Mouse (Mus musculus) layer of hippocampus, adult 2 months (tissue): ENCODE measurements at regions not wholly inside any gene's neighbourhood (a gene's known extent, or its start where the extent isn't known, plus 50 kb on each side); places are given as distances from the start of the nearest gene placed in this dataset.

ENCODE experiments used
- DNase-seq, 2 experiments: peaks; one replicate each; pipeline ENCODE4 v3.0.0; 2022; ENCODE audit warnings: low spot score in 2 of 2
- H3K27ac ChIP-seq: fragments of 200-600 bp; 2 replicates; pipeline ENCODE4 v1.8.1; 2022
- H3K4me3 ChIP-seq: fragments of 200-600 bp; 2 replicates; pipeline ENCODE4 v1.8.1; 2022; ENCODE audit warnings: mild to moderate bottlenecking
- CTCF ChIP-seq: fragments of 200-600 bp; conservative IDR thresholded peaks from 2 replicates; pipeline ENCODE4 v1.8.1; 2022; ENCODE audit warnings: antibody characterized with exemption, mild to moderate bottlenecking, moderate library complexity

DNA sequence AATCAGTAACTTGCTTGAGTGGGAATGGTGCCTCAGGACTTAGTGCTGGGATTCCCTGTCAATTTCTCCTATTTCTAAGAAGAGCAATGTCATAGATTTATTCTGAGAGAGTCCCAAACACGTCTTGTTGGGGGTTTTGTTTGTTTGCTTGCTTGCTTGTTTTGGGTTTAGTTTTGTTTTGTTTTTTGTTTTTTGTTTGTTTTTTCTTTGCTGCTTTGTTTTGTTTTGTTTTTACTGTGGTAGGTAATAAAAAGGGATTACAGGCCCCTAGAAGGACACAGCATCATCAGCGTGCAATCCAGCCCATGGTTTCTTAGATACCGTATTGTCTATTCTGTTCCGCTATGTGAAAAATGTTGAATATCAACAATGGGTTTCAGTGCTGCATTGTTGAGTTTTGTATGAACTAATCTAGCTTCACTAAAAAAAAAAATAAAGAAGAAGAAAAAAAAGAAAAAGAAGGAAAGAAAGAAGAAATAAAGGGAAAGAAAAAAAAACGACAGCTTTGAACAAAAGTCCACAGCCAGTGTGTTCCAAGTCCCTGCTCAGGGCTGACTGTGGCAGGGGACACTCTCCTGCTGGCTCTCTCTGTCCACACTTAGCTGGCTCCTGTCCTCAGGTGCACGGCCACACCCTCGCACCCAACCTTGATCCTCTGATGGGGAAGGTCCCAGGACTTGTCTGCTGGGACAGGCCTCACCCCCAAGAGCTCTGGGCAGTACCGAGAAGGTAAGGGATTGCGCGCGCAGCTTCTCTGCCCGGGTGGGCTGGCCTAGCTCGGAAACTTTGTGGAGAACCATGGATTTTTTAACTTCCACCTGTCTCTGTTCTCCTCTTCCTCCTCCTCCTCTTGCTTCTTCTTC lies 90.1 kb upstream of the Sox2 start:
- no peak for DNase-seq
- Histone ChIP-seq H3K4me3 (peak overlapping the region; percentile 33), H3K27ac (peak overlapping the region; percentile 75)
- no peak for TF ChIP-seq CTCF

DNA sequence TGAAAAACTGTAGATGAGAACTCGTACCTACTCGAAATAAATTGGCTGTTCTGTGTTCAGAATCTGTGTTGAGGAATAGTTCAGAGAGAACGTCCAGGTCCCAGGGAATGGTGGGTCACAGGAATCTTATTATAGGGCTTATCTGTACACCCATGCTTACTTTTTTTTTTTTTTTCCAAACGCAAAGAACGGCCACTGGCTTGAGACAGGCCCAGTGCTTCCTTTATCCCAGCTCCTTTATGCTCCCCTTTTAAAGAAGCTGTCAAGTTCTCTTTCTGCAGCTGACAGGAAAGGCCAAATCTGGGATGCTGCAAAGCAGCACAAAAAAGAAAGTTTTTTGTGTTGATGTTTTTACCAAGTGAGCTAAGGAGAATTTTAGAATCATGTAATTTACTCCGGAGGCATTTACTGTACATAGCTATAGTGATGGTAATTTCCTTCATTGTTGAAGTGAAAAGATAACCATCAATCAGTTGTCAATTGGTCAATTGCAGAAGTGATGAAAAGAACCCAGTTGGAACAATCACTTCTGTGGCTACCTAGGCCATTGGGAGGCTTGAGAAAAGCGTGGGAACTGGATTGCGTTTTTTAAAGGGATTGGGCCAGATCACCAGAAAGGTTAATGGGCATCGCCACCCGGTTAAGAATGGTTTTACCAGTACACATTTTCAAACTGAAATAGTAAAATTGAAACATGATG lies 91.2 kb upstream of the Sox2 start:
- no peak overlapping the region; the same call in 1 of the 2 replicates for H3K27ac ChIP-seq
- no peak overlapping the region for H3K4me3 ChIP-seq
- no peak for TF ChIP-seq CTCF
- no peak for DNase-seq

DNA sequence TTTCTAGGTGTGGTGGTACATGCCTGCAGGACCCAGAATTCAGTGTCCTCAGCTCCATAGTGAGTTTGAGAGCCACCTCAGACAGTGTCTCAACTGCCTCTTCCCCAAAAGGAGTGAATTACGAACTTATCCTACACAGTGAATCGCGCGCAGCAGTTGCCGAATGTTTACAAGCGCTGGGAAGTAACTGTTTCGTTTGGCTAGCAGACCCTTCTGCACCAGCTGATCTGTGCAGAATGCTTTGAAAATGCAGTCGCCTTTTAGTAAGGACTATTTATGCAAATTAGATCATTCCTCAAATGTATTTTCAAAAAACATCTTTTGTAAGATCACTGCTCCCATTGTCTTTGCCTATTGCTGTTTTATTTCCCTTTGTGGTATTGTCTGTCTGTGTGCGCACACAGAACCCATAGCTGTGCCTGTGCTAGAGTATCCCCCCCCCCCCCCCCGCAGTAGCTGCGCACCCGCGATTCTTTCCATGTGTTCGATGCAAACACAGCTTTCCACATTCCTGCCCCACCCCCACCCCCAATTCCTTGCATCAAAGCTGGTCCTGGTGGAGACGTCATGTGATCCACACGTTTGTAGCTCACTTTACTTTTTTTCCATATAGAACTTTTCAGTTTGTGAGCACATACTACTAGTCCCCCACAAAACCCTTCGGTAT lies 97.5 kb upstream of the Sox2 start:
- no peak overlapping the region for H3K27ac ChIP-seq
- H3K4me3 ChIP-seq = peak overlapping the region; percentile 33
- no peak for DNase-seq
- no peak for TF ChIP-seq CTCF

DNA sequence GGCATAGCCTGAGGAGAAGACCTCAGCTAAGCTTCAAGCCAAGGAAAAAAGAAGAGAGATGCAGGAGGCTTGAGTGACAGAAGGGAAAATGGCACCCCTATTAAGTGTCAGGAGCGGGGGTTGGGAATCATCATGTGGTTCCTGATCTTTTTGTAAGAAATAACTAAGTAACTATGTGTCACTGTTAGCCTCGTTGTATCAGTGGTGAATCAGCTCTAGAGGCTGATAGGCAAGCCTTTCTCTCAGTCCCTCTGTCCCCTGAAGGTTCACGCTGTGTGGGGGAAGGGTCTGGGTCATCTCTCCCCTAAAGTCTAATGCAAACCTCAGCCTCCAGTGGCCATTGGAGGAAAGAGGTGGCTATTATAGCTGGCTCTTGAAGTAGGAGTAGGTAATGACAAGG lies 99.1 kb upstream of the Sox2 start:
- no peak for DNase-seq
- no peak for TF ChIP-seq CTCF
- Histone ChIP-seq H3K27ac (no peak overlapping the region), H3K4me3 (no peak overlapping the region)

DNA sequence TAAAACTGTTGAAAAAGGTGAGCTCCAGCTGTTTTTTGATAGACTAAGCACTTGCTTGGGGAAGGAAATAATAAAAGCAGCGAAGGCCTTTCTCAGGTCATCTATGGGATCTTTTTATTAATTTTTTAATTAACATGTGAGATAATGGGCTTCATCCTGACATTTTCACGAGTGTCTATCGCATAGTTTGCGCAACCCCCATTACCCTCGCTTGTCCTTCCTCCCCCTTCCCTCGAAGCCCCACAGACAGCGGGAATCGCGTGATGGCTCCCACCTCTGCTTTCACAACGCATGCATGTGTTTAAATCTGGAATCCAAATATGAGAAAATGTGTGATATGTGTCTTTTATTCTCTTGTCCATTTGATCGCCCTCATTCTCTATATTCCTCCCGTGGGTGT lies 100.0 kb upstream of the Sox2 start:
- no peak for DNase-seq
- no peak overlapping the region for H3K4me3 ChIP-seq
- TF ChIP-seq CTCF = no peak
- no peak overlapping the region for H3K27ac ChIP-seq

DNA sequence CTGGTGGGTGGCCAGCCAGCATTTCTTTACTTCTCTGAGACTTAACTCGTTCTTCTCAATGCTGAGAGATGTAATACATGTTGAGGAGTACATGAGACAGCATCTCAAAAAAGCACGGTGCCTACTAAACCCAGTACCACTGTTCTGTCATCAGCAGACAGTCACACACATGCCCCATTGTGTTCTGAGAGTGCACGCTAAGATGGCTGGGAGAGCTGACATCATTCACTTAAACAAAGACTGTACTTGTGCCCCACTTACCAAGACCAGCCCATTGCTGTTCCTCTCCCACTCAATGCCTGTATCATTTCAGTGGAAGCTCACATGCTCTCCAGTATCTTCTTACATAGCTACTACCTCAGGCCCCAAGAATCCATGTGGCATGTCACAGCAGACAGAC lies 117.8 kb upstream of the Sox2 start:
- Histone ChIP-seq H3K27ac (peak overlapping the region; percentile 76), H3K4me3 (no peak overlapping the region)
- DNase-seq = peak in 1 of 2 experiments; percentile 28
- no peak for TF ChIP-seq CTCF

DNA sequence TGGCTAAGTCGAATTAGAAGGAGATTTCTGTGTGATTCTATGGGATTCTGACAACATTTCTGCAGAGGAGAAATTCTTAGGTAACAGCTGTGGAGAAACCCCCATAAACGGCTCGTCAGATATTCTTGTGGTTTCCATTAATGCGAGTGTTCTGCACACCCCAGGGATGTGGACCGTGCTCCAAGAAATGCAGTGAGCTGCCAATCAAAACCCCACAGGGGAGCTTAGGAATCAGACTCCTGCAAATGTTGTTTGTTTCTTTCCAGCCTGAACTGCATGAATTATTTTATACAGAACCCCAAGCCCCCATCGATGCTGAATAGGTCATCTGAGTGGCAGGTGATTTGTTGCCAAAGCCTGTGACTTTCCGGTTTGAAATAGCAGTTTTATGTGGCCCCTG lies 118.4 kb upstream of the Sox2 start:
- H3K27ac ChIP-seq = peak overlapping the region; percentile 76
- H3K4me3 ChIP-seq = no peak overlapping the region
- TF ChIP-seq CTCF = no peak
- DNase-seq = no peak

DNA sequence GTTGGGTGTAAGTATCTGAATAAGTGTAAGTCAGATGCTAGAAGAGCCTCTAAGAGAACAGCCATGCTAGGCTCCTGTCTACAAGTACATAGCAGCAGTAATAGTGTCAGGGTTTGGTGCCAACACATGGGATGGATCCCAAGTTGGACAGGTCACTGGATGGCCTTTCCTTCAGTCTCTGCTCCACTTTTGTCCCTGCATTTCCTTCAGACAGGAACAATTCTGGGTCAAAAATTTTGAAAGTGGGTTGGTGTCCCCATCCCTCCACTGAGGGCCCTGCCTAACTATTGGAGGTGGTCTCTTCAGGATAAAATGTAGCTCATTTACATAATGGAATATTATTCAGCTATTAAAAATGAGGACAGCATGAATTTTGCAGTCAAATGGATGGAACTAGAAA lies 122.7 kb upstream of the Sox2 start:
- Histone ChIP-seq H3K4me3 (no peak overlapping the region), H3K27ac (no peak overlapping the region)
- no peak for TF ChIP-seq CTCF
- no peak for DNase-seq

DNA sequence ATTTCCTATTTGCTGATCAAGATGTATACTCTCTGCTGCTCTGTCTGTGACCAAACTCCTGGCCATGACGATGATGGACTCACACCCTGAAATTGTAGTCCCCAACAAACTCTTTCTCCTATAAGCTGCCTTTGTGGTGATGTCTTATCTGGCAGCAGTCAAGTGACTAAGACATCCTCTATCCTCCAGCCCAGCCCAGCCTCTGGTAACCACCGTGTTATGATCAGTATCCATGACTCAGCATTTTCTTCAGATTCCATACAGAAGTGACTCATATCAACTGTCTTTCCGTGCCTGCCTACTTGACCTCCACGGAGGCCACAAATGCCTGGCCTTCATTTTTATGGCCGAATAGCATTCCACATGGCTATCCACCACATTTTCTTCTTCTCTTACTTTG lies 124.5 kb upstream of the Sox2 start:
- TF ChIP-seq CTCF = no peak

DNA sequence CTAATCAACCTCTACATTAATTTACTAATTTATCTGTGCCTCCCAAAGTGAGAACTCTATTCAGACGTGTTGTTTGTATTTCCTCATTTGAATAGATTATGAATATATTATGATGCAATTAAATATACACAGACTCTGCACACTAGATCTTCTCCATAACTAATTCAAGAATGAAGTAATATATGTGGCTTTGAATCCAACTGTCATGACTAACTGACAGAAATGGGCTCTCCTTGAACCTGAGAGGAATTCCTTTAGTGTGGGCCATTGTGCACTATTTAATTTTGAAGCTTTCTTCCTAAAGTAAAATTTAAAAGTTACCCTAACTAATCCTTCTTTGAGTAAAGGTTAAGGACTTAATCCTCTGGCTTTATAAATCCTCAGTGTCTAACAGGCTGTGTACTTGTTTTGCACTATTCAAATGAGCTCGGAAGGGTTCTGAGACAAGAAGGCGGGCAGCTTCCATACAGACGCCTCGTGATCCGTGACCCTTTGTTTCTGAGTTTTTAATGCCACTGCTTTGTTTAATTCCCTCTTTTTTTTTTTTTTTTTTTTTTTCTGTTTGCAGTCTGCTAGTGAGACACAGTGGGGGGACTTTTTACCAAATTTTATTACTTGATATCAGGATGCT lies 128.0 kb upstream of the Sox2 start:
- TF ChIP-seq CTCF = no peak
- no peak overlapping the region for H3K27ac ChIP-seq
- no peak for DNase-seq
- no peak overlapping the region for H3K4me3 ChIP-seq

More for the DNA sequence above, 124.5 kb upstream of the Sox2 start:
- no peak for DNase-seq
- no peak overlapping the region for H3K4me3 ChIP-seq
- no peak overlapping the region for H3K27ac ChIP-seq

DNA sequence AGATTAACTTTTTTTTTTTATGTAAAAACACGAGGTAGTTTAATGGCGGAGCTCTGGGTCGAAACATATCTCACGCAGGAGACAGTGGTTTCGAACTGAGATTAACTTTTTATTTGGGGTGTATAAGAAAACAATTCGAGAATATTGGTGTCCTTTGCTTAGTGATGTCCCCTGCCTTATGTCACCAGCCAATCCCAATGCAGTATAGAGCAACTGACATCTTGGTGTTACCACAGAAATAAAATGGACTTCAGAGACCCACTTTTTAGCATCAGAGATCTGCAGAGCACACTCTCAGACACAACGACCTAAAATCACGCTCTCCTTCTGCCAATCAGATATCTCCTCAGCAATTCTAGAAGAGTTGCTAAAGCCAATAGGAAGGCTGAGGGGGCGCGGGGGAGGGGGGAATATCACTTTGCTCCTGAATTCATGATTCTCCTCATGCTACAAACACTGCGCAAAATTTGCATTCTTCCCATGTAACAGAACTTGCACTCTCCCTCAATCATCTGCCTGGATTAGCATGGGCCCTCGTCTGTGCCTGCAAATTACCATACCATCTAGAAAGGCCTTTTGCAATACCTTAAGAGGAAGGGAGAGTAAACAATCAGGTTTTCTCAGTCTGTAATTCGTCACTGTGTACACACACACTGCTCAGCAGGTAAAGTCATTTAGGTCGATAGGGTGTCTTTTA lies 128.7 kb upstream of the Sox2 start:
- no peak for DNase-seq
- TF ChIP-seq CTCF = no peak
- H3K4me3 ChIP-seq = no peak overlapping the region
- no peak overlapping the region for H3K27ac ChIP-seq

DNA sequence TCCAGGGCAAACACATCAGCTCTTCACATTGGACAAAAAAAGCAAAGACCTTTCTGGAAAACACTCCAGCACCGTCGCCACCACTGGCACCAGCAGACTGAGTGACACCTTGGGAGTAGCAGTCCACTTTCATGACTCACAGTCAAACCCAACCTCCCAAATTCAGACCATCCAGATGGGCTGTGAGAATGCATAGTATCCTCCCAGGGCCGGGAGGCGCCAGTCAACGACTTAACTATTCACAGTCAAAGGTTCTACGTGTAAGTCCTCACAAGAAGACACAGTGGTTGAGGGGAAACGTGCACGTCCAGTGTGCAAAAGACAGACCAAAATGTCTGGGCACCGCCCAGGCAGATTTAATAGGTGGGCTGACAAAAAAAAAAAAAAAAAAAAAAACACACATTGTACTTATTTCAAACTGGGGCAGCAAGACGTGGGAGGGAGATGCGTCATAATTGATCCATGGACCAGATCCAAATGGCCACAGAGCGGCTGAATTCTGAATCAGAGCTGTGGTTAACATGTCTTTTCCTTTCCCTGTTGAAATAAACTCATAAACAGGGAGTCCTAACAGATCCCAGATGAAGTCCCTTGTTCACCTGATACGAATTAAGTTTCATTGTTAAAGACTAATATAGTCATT lies 137.6 kb upstream of the Sox2 start:
- no peak overlapping the region for H3K4me3 ChIP-seq
- TF ChIP-seq CTCF = no peak
- DNase-seq = no peak
- no peak overlapping the region for H3K27ac ChIP-seq
